24 mouse cellular contexts compared by ENCODE assay signal in genomic region chr19:25615889-25616288, GRCm38 (mm10). TPM values are rescaled to one million over a fixed set of nuclear protein-coding genes. Genes with fewer than 3 reads are reported as not detected.
DNase-seq lines count a peak whose midpoint lies in the region; ATAC-seq and TF ChIP-seq lines count a peak whose summit lies in the region.
"Had no signal": no experiment of that assay in that cellular context is flagged by ENCODE, and none has a peak within 500 bp of the region (broad histone marks: within the 10 kb centered on the region; RNA-seq: fewer than 3 reads in every experiment).

No protein-coding gene starts in this region.

- peak overlapping the region; percentile 38 for H3K4me2 ChIP-seq in forebrain, embryonic 13.5 days
- no peak overlapping the region for H3K4me2 ChIP-seq in forebrain, postnatal 0 days (ENCODE audit: low read depth)
- H3K4me2 ChIP-seq in kidney, postnatal 0 days (ENCODE audit: low read length), result no peak overlapping the region
- H3K4me2 ChIP-seq in kidney, embryonic 14.5 days (replicated peaks; ENCODE audit: low read depth, low read length), result no peak overlapping the region
- H3K4me2 ChIP-seq in stomach, postnatal 0 days (replicated peaks; ENCODE audit: low read depth), result no peak overlapping the region
- H3K4me2 ChIP-seq in intestine, embryonic 16.5 days (ENCODE audit: low read depth, low read length), result no peak overlapping the region
- H3K4me2 ChIP-seq: heart, embryonic 12.5 days; heart, embryonic 15.5 days; hindbrain, embryonic 14.5 days had no signal

- peak overlapping the region; percentile 57; the same call in 1 of the 2 replicates for H3K27ac ChIP-seq in forebrain, embryonic 13.5 days
- H3K27ac ChIP-seq in forebrain, postnatal 0 days (ENCODE audit: low read depth, low read length), result no peak overlapping the region
- H3K27ac ChIP-seq in kidney, postnatal 0 days, result no peak overlapping the region
- no peak overlapping the region for H3K27ac ChIP-seq in kidney, embryonic 14.5 days (ENCODE audit: low read depth, low read length)
- H3K27ac ChIP-seq in stomach, postnatal 0 days (replicated peaks), result no peak overlapping the region
- no peak overlapping the region for H3K27ac ChIP-seq in intestine, embryonic 16.5 days (ENCODE audit: low read length)
- H3K27ac ChIP-seq: heart, embryonic 15.5 days; hindbrain, embryonic 10.5 days; hindbrain, embryonic 14.5 days had no signal

- peak overlapping the region; percentile 4; the same call in 1 of the 2 replicates for H3K4me3 ChIP-seq in forebrain, embryonic 13.5 days
- no peak overlapping the region for H3K4me3 ChIP-seq in forebrain, postnatal 0 days (ENCODE audit: low read depth, low read length)
- H3K4me3 ChIP-seq in kidney, postnatal 0 days (replicated peaks; ENCODE audit: low read depth, low read length), result no peak overlapping the region
- H3K4me3 ChIP-seq in kidney, embryonic 14.5 days (ENCODE audit: low read length), result no peak overlapping the region
- H3K4me3 ChIP-seq in stomach, postnatal 0 days (ENCODE audit: low read depth, low read length), result no peak overlapping the region
- no peak overlapping the region for H3K4me3 ChIP-seq in intestine, embryonic 16.5 days (ENCODE audit: low read length)
- H3K4me3 ChIP-seq: heart, embryonic 12.5 days; heart, embryonic 15.5 days; hindbrain, embryonic 10.5 days had no signal

- 0 out of 2 replicates have a peak overlapping the region, but pooled peaks have one; percentile 30 for H3K9ac ChIP-seq in forebrain, embryonic 13.5 days
- H3K9ac ChIP-seq in forebrain, postnatal 0 days, result no peak overlapping the region
- H3K9ac ChIP-seq in kidney, postnatal 0 days (ENCODE audit: low read depth, low read length), result no peak overlapping the region
- no peak overlapping the region for H3K9ac ChIP-seq in kidney, embryonic 14.5 days (ENCODE audit: low read depth, low read length)
- no peak overlapping the region for H3K9ac ChIP-seq in stomach, postnatal 0 days (ENCODE audit: low read length)
- H3K9ac ChIP-seq in intestine, embryonic 16.5 days (ENCODE audit: low read depth, low read length), result no peak overlapping the region
- H3K9ac ChIP-seq: heart, embryonic 12.5 days; heart, embryonic 15.5 days; hindbrain, embryonic 14.5 days had no signal

- H3K36me3 ChIP-seq in forebrain, embryonic 13.5 days (ENCODE audit: poor library complexity, severe bottlenecking), result no peaks in the 10 kb centered on the region
- H3K36me3 ChIP-seq in forebrain, postnatal 0 days (ENCODE audit: insufficient read depth), result no peaks in the 10 kb centered on the region
- H3K36me3 ChIP-seq in kidney, postnatal 0 days (ENCODE audit: insufficient read depth, low read length), result no peaks in the 10 kb centered on the region
- no peaks in the 10 kb centered on the region for H3K36me3 ChIP-seq in kidney, embryonic 14.5 days (ENCODE audit: control insufficient read depth, insufficient read depth, low read length)
- no peaks in the 10 kb centered on the region for H3K36me3 ChIP-seq in stomach, postnatal 0 days (ENCODE audit: control insufficient read depth, insufficient read depth, low read length)
- no peaks in the 10 kb centered on the region for H3K36me3 ChIP-seq in intestine, embryonic 16.5 days (ENCODE audit: control insufficient read depth, insufficient read depth, low read length)
- H3K36me3 ChIP-seq: heart, embryonic 12.5 days; heart, embryonic 15.5 days; hindbrain, embryonic 10.5 days had no signal

- no peak for TF ChIP-seq EP300 in stomach, postnatal 0 days (optimal IDR thresholded peaks at IDR 0.05)

- peaks cover 91% of the 10 kb centered on the region for H3K27me3 ChIP-seq in forebrain, embryonic 13.5 days
- H3K27me3 ChIP-seq in forebrain, postnatal 0 days (ENCODE audit: insufficient read depth, low read length), result peaks cover 59% of the 10 kb centered on the region
- peaks cover 87% of the 10 kb centered on the region for H3K27me3 ChIP-seq in kidney, postnatal 0 days (ENCODE audit: insufficient read depth, low read length)
- peaks cover 96% of the 10 kb centered on the region for H3K27me3 ChIP-seq in kidney, embryonic 14.5 days (ENCODE audit: control insufficient read depth, insufficient read depth, low read length)
- peaks cover 22% of the 10 kb centered on the region; the same call in 1 of the 2 replicates for H3K27me3 ChIP-seq in stomach, postnatal 0 days (ENCODE audit: control insufficient read depth, insufficient read depth, low read length)
- peaks cover 72% of the 10 kb centered on the region for H3K27me3 ChIP-seq in intestine, embryonic 16.5 days (replicated peaks; ENCODE audit: control insufficient read depth, insufficient read depth, low read length)

- H3K9me3 ChIP-seq in forebrain, embryonic 13.5 days (replicated peaks), result no peaks in the 10 kb centered on the region
- no peaks in the 10 kb centered on the region for H3K9me3 ChIP-seq in forebrain, postnatal 0 days (ENCODE audit: low read length)
- no peaks in the 10 kb centered on the region for H3K9me3 ChIP-seq in kidney, postnatal 0 days (replicated peaks; ENCODE audit: low read length)
- H3K9me3 ChIP-seq in kidney, embryonic 14.5 days (ENCODE audit: control insufficient read depth, low read length), result no peaks in the 10 kb centered on the region
- no peaks in the 10 kb centered on the region for H3K9me3 ChIP-seq in stomach, postnatal 0 days (ENCODE audit: control insufficient read depth, low read length)
- H3K9me3 ChIP-seq in intestine, embryonic 16.5 days (ENCODE audit: control insufficient read depth, low read length), result no peaks in the 10 kb centered on the region
- H3K9me3 ChIP-seq: heart, embryonic 12.5 days; heart, embryonic 15.5 days; hindbrain, embryonic 10.5 days had no signal

- no peak for DNase-seq in forebrain, postnatal 0 days
- DNase-seq in kidney, postnatal 0 days (ENCODE audit: low spot score), result peak; percentile 60
- DNase-seq in stomach, postnatal 0 days (ENCODE audit: low spot score), result no peak
- DNase-seq: adrenal gland, adult 8-10 months; adrenal gland, postnatal 25 days; cerebellum, adult 18-20 months; cerebellum, adult 9-10 months; cerebellum, postnatal 14 days; gastrocnemius, postnatal 25 days; heart, adult 18-20 months; heart, postnatal 10 days; heart, postnatal 36 days; kidney, adult 11 months had no signal

- no peak for TF ChIP-seq CTCF in forebrain, postnatal 0 days (IDR thresholded peaks at IDR 0.05; ENCODE audit: low read depth)
- TF ChIP-seq CTCF in kidney, postnatal 0 days (IDR thresholded peaks at IDR 0.05; ENCODE audit: low read depth), result no peak
- no peak for TF ChIP-seq CTCF in stomach, postnatal 0 days (IDR thresholded peaks at IDR 0.05; ENCODE audit: low read depth)

- WGBS in forebrain, embryonic 13.5 days, result 28% methylated on average over 6 of the region's 6 CpGs
- 37% methylated on average over 6 of the region's 6 CpGs for WGBS in forebrain, postnatal 0 days
- 4% methylated on average over 6 of the region's 6 CpGs for WGBS in kidney, postnatal 0 days
- 7% methylated on average over 6 of the region's 6 CpGs for WGBS in kidney, embryonic 14.5 days
- 5% methylated on average over 6 of the region's 6 CpGs for WGBS in stomach, postnatal 0 days
- WGBS in intestine, embryonic 16.5 days, result 12% methylated on average over 6 of the region's 6 CpGs

- peaks cover 34% of the 10 kb centered on the region for H3K4me1 ChIP-seq in forebrain, embryonic 13.5 days
- peaks cover 2% of the 10 kb centered on the region; the same call in 1 of the 2 replicates for H3K4me1 ChIP-seq in forebrain, postnatal 0 days (ENCODE audit: insufficient read depth)
- peaks cover 5% of the 10 kb centered on the region; the same call in 1 of the 2 replicates for H3K4me1 ChIP-seq in kidney, postnatal 0 days (replicated peaks; ENCODE audit: insufficient read depth, low read length)
- peaks cover 5% of the 10 kb centered on the region for H3K4me1 ChIP-seq in kidney, embryonic 14.5 days (ENCODE audit: control insufficient read depth, insufficient read depth, low read length)
- H3K4me1 ChIP-seq in stomach, postnatal 0 days (replicated peaks; ENCODE audit: control insufficient read depth, insufficient read depth), result no peaks in the 10 kb centered on the region
- peaks cover 4% of the 10 kb centered on the region; the same call in 1 of the 2 replicates for H3K4me1 ChIP-seq in intestine, embryonic 16.5 days (ENCODE audit: control insufficient read depth, insufficient read depth, low read length)

- no peak for ATAC-seq in forebrain, embryonic 13.5 days
- ATAC-seq in forebrain, postnatal 0 days, result no peak
- ATAC-seq in kidney, postnatal 0 days (replicated peaks; ENCODE audit: low FRiP score, low read depth), result no peak
- no peak for ATAC-seq in kidney, embryonic 14.5 days (ENCODE audit: low FRiP score, low TSS enrichment)
- ATAC-seq in stomach, postnatal 0 days (ENCODE audit: low FRiP score, low TSS enrichment), result peak; percentile 2; the same call in 1 of the 2 replicates
- no peak for ATAC-seq in intestine, embryonic 16.5 days
- ATAC-seq: CD4-positive, CD25-positive, alpha-beta regulatory T cell, adult 4 months had no signal

RNA-seq across cellular contexts. Expression of gene Dmrt3, which starts 5.8 kb away (rescaled TPM):
- polyA plus RNA-seq in forebrain, embryonic 13.5 days (2015; fragmentation: Nextera tagmentation; extraction: Ambion mirVana), result 6.7 and 7.8 TPM in 2 replicates
- total RNA-seq in forebrain, postnatal 0 days (2014; rRNA removed), result 1.5 and 1.8 TPM in 2 replicates
- polyA plus RNA-seq in forebrain, postnatal 0 days (2015; fragmentation: Nextera tagmentation; extraction: Ambion mirVana), result 1.5 and 2.1 TPM in 2 replicates
- 0.04 TPM in 1 of 2 replicates, not detected in the other for polyA plus RNA-seq in kidney, postnatal 0 days (2015; fragmentation: Nextera tagmentation; extraction: Ambion mirVana)
- polyA plus RNA-seq in kidney, embryonic 14.5 days (2014; fragmentation: Nextera tagmentation; extraction: Ambion mirVana), result not detected in 2 replicates
- 0.07 and 0.16 TPM in 2 replicates for polyA plus RNA-seq in stomach, postnatal 0 days (2015; fragmentation: Nextera tagmentation; extraction: Ambion mirVana)
- 0.15 and 0.20 TPM in 2 replicates for polyA plus RNA-seq in intestine, embryonic 16.5 days (2015; fragmentation: Nextera tagmentation; extraction: Ambion mirVana)
- total RNA-seq: adrenal gland, adult 8-10 months; adrenal gland, postnatal 25 days; gastrocnemius, adult 8-10 months; gastrocnemius, postnatal 25 days; heart, postnatal 10 days; heart, postnatal 36 days; MEL had no signal
- polyA plus RNA-seq: CD4-positive, CD25-positive, alpha-beta regulatory T cell, adult 4 months; gonadal fat pad, adult 2 months; heart, embryonic 12.5 days had no signal

RNA-seq across cellular contexts. Expression of gene Dmrt2, which starts 56.3 kb away (rescaled TPM):
- 0.26 and 0.43 TPM in 2 replicates for polyA plus RNA-seq in forebrain, embryonic 13.5 days (2015; fragmentation: Nextera tagmentation; extraction: Ambion mirVana)
- 2.6 and 3.5 TPM in 2 replicates for total RNA-seq in forebrain, postnatal 0 days (2014; rRNA removed)
- polyA plus RNA-seq in forebrain, postnatal 0 days (2015; fragmentation: Nextera tagmentation; extraction: Ambion mirVana), result 1.8 and 2.1 TPM in 2 replicates
- 6.0 TPM in 2 replicates for polyA plus RNA-seq in kidney, postnatal 0 days (2015; fragmentation: Nextera tagmentation; extraction: Ambion mirVana)
- 0.66 and 1.2 TPM in 2 replicates for polyA plus RNA-seq in kidney, embryonic 14.5 days (2014; fragmentation: Nextera tagmentation; extraction: Ambion mirVana)
- polyA plus RNA-seq in stomach, postnatal 0 days (2015; fragmentation: Nextera tagmentation; extraction: Ambion mirVana), result 1.2 and 1.3 TPM in 2 replicates
- polyA plus RNA-seq in intestine, embryonic 16.5 days (2015; fragmentation: Nextera tagmentation; extraction: Ambion mirVana), result 0.11 and 0.12 TPM in 2 replicates
- total RNA-seq: heart, postnatal 36 days; MEL had no signal
- polyA plus RNA-seq: CD4-positive, CD25-positive, alpha-beta regulatory T cell, adult 4 months; hindbrain, embryonic 14.5 days had no signal
